Mouse (Mus musculus) intestine, embryonic 14.5 days (tissue): ENCODE data around the gene Mettl21e. TPM values are rescaled to one million over a fixed set of nuclear protein-coding genes. Genes with fewer than 3 reads are reported as not detected.
A peak's percentile ranks its signal among the peaks of the same experiment; 100 is the strongest.

Experiments
- ATAC-seq: fragments of 200-750 bp; cut with Nextera tagmentation; replicated peaks from 2 replicates; pipeline ENCODE4 v1.8.0; 2017; ENCODE audit warnings: low read depth, moderate number of reproducible peaks, moderate TSS enrichment, moderate library complexity; ENCODE audit not compliant: low FRiP score, low TSS enrichment
- DNase-seq: peaks from one replicate; pipeline ENCODE4 v3.0.0-alpha.2; 2018; ENCODE audit warnings: low spot score
- H3K27ac ChIP-seq: fragments of 300-500 bp; sonication (generic); 2 replicates; pipeline ENCODE4 v1.5.1; 2014; ENCODE audit warnings: low read depth, mild to moderate bottlenecking, control low read depth
- H3K27me3 ChIP-seq: fragments of 300-500 bp; sonication (generic); replicated peaks from 2 replicates; pipeline ENCODE4 v1.6.1; 2014; ENCODE audit warnings: low read length, control low read depth; ENCODE audit not compliant: control insufficient read depth, insufficient read depth
- H3K36me3 ChIP-seq: fragments of 300-500 bp; sonication (generic); 2 replicates; pipeline ENCODE4 v1.6.1; 2014; ENCODE audit warnings: low read length, control low read depth; ENCODE audit not compliant: control insufficient read depth, insufficient read depth
- H3K4me1 ChIP-seq: fragments of 300-500 bp; sonication (generic); replicated peaks from 2 replicates; pipeline ENCODE4 v1.6.1; 2014; ENCODE audit warnings: low read length, control low read depth, mixed read lengths; ENCODE audit not compliant: control insufficient read depth, insufficient read depth
- H3K4me2 ChIP-seq: fragments of 300-500 bp; sonication (generic); 2 replicates; pipeline ENCODE4 v1.6.1; 2014; ENCODE audit warnings: low read length
- H3K4me3 ChIP-seq: fragments of 300-500 bp; sonication (generic); 2 replicates; pipeline ENCODE4 v1.5.1; 2014; ENCODE audit warnings: low read depth, low read length, control low read depth, mixed read lengths
- H3K9ac ChIP-seq: fragments of 300-500 bp; sonication (generic); 2 replicates; pipeline ENCODE4 v1.6.1; 2014; ENCODE audit warnings: mild to moderate bottlenecking, low read length
- H3K9me3 ChIP-seq: fragments of 300-500 bp; sonication (generic); 2 replicates; pipeline ENCODE4 v1.6.1; 2016; ENCODE audit warnings: low read length, control low read depth; ENCODE audit not compliant: control insufficient read depth
- whole genome bisulfite sequencing: fragments of 180-500 bp; shearing (Covaris S2); extraction: QIAGEN DNeasy Blood & Tissue Kit; methylation state at CpG from one replicate; pipeline ENCODE4 v1.1.7; 2014; 5-methylcytosine and 5-hydroxymethylcytosine counted together
- polyA plus RNA-seq: library from polyadenylated mRNA; unstranded; fragments of >200 nt; fragmentation: Nextera tagmentation; extraction: Ambion mirVana; gene quantifications from 2 replicates; pipeline ENCODE4 v1.2.1, GENCODE M21; 2014

Gene Mettl21e
- polyA plus RNA-seq, 1 experiment from 2014 or later: not detected

- Histone ChIP-seq H3K27ac (no peak overlapping the region), H3K9me3 (no peaks in the 10 kb centered on the region), H3K4me3 (no peak overlapping the region), H3K4me2 (no peak overlapping the region), H3K27me3 (no peaks in the 10 kb centered on the region), H3K9ac (no peak overlapping the region), H3K4me1 (no peaks in the 10 kb centered on the region), H3K36me3 (no peaks in the 10 kb centered on the region)
- WGBS: 57% methylated on average over 2 of the region's 2 CpGs
- ATAC-seq (no peak), DNase-seq (no peak)
Observed at GRCm38 (mm10) chr1:44214443-44214842, 4.3 kb downstream of the Mettl21e start.

GRCm38 (mm10) chr1:44202876-44203275 is 15.9 kb downstream of the Mettl21e start:
- H3K9ac ChIP-seq: no peak overlapping the region

GRCm38 (mm10) chr1:44198273-44199171 is 20.2 kb downstream of the Mettl21e start:
- H3K4me3 ChIP-seq: peak overlapping the region; percentile 47

More at GRCm38 (mm10) chr1:44202876-44203275, 15.9 kb downstream of the Mettl21e start:
- H3K36me3 ChIP-seq: no peaks in the 10 kb centered on the region
- H3K4me2 ChIP-seq: no peak overlapping the region
- no peak for DNase-seq
- 0 out of 2 replicates have a peak, but pooled peaks cover 3% of the 10 kb centered on the region for H3K27me3 ChIP-seq
- no peaks in the 10 kb centered on the region for H3K9me3 ChIP-seq
- no peak for ATAC-seq
- no peaks in the 10 kb centered on the region for H3K4me1 ChIP-seq
- 93% methylated on average over 15 of the region's 15 CpGs for WGBS
- H3K27ac ChIP-seq: no peak overlapping the region
- no peak overlapping the region for H3K4me3 ChIP-seq

GRCm38 (mm10) chr1:44186396-44186795 is 32.4 kb downstream of the Mettl21e start:
- no peak for ATAC-seq
- Histone ChIP-seq H3K27me3 (no peaks in the 10 kb centered on the region), H3K4me1 (no peaks in the 10 kb centered on the region)

More at GRCm38 (mm10) chr1:44198273-44199171, 20.2 kb downstream of the Mettl21e start:
- Histone ChIP-seq H3K9ac (0 out of 2 replicates have a peak overlapping the region, but pooled peaks have one; percentile 31), H3K4me2 (peak overlapping the region; percentile 94), H3K27me3 (0 out of 2 replicates have a peak, but pooled peaks cover 3% of the 10 kb centered on the region), H3K27ac (no peak overlapping the region), H3K36me3 (no peaks in the 10 kb centered on the region), H3K4me1 (no peaks in the 10 kb centered on the region), H3K9me3 (no peaks in the 10 kb centered on the region)
- peak; percentile 63 for DNase-seq
- peak; percentile 62; the same call in 1 of the 2 replicates for ATAC-seq
- 19% methylated on average over 47 of the region's 47 CpGs for WGBS

GRCm38 (mm10) chr1:44178086-44178485 is 40.7 kb downstream of the Mettl21e start:
- H3K4me1 ChIP-seq: no peaks in the 10 kb centered on the region

More at GRCm38 (mm10) chr1:44186396-44186795, 32.4 kb downstream of the Mettl21e start:
- Histone ChIP-seq H3K9ac (no peak overlapping the region), H3K27ac (no peak overlapping the region), H3K4me2 (no peak overlapping the region), H3K4me3 (no peak overlapping the region), H3K9me3 (no peaks in the 10 kb centered on the region), H3K36me3 (0 out of 2 replicates have a peak, but pooled peaks cover 2% of the 10 kb centered on the region)
- no peak for DNase-seq

GRCm38 (mm10) chr1:44173903-44174302 is 44.9 kb downstream of the Mettl21e start:
- Histone ChIP-seq H3K27ac (no peak overlapping the region), H3K4me2 (no peak overlapping the region), H3K4me1 (no peaks in the 10 kb centered on the region), H3K27me3 (no peaks in the 10 kb centered on the region), H3K4me3 (no peak overlapping the region), H3K9me3 (peaks cover 4% of the 10 kb centered on the region; the same call in 1 of the 2 replicates), H3K9ac (no peak overlapping the region), H3K36me3 (peaks cover 61% of the 10 kb centered on the region)
- no peak for ATAC-seq
- no peak for DNase-seq
- WGBS: 82% methylated on average over 8 of the region's 8 CpGs

More at GRCm38 (mm10) chr1:44178086-44178485, 40.7 kb downstream of the Mettl21e start:
- peaks cover 60% of the 10 kb centered on the region for H3K36me3 ChIP-seq
- DNase-seq (no peak), ATAC-seq (no peak)
- H3K4me2 ChIP-seq: no peak overlapping the region
- no peak overlapping the region for H3K4me3 ChIP-seq
- no peaks in the 10 kb centered on the region for H3K9me3 ChIP-seq
- no peak overlapping the region for H3K9ac ChIP-seq
- H3K27ac ChIP-seq: no peak overlapping the region
- H3K27me3 ChIP-seq: no peaks in the 10 kb centered on the region
- whole genome bisulfite sequencing: 95% methylated on average over 5 of the region's 5 CpGs

- no peaks in the 10 kb centered on the region for H3K4me1 ChIP-seq
- H3K27ac ChIP-seq: no peak overlapping the region
- H3K27me3 ChIP-seq: no peaks in the 10 kb centered on the region
- peaks cover 4% of the 10 kb centered on the region; the same call in 1 of the 2 replicates for H3K9me3 ChIP-seq
- 95% methylated on average over 4 of the region's 4 CpGs for WGBS
- DNase-seq (no peak), ATAC-seq (no peak)
- H3K36me3 ChIP-seq: peaks cover 60% of the 10 kb centered on the region
- no peak overlapping the region for H3K9ac ChIP-seq
- no peak overlapping the region for H3K4me2 ChIP-seq
- no peak overlapping the region for H3K4me3 ChIP-seq
Observed at GRCm38 (mm10) chr1:44172656-44173055, 46.1 kb downstream of the Mettl21e start.

- H3K9me3 ChIP-seq: peaks cover 4% of the 10 kb centered on the region; the same call in 1 of the 2 replicates
- DNase-seq (no peak), ATAC-seq (no peak)
- 93% methylated on average over 3 of the region's 3 CpGs for WGBS
- H3K9ac ChIP-seq: no peak overlapping the region
- no peak overlapping the region for H3K27ac ChIP-seq
- no peaks in the 10 kb centered on the region for H3K27me3 ChIP-seq
- no peak overlapping the region for H3K4me2 ChIP-seq
- no peak overlapping the region for H3K4me3 ChIP-seq
- H3K4me1 ChIP-seq: no peaks in the 10 kb centered on the region
- peaks cover 70% of the 10 kb centered on the region for H3K36me3 ChIP-seq
Observed at GRCm38 (mm10) chr1:44167859-44168383, 50.8 kb downstream of the Mettl21e start.
